Mouse (Mus musculus): ENCODE results near the gene Tm4sf5.

DNA sequence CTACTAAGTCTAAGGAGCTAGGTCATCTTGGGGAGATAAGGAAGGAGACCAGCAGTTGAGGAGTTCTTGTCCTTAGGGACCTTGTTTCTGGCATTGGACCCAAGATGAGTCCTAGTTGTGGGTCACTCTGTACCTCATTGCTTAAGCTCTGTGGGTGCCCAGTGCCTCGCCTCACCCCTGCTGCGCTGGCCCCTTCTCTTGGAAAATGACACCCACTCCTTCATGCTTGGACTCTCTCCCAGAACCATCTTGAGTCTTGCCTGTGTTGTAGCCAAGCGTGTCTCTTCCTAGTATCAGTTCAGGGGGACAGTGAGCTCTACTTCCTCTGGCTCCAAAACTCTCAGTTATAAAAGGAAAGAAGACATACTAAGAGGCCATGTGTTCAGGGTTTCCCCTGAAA is 15.9 kb upstream of the Tm4sf5 start:
- no peak for TF ChIP-seq CTCF (IDR thresholded peaks at IDR 0.05; ENCODE audit: borderline replicate concordance, insufficient read depth, low read length)
- no peak for TF ChIP-seq POLR2A (IDR thresholded peaks at IDR 0.05; ENCODE audit: low read depth, low read length)

All from embryonic fibroblast, embryonic 13.5 days (primary cell).